Mouse (Mus musculus): ENCODE data around the gene 5031410I06Rik. TPM values are rescaled to one million over a fixed set of nuclear protein-coding genes. Genes with fewer than 3 reads are reported as not detected.

The 5031410I06Rik gene
- total RNA-seq (2023), result not detected

GRCm38 (mm10) chr5:26105262-26105661, at the start of gene 5031410I06Rik:
Gene 5031410I06Rik, minus strand, starts transcription at chr5:26105362.

GRCm38 (mm10) chr5:26121321-26121720, 16.2 kb upstream of the 5031410I06Rik start, which contains the start of gene Gm10220:
Gene Gm10220, minus strand, starts transcription at chr5:26121421.

GRCm38 (mm10) chr5:26089191-26089590, 16.0 kb downstream of the 5031410I06Rik start, which contains the start of gene Gm10471:
Gene Gm10471, minus strand, starts transcription at chr5:26089291.

GRCm38 (mm10) chr5:26058481-26058880, 46.7 kb downstream of the 5031410I06Rik start, which contains the start of gene Gm7347:
Gene Gm7347, minus strand, starts transcription at chr5:26058581.

Other genes with a start within 250 kb of the 5031410I06Rik start
- not detected for gene Gm21663, start 163.0 kb downstream of the 5031410I06Rik start, total RNA-seq (2023)
- not detected for gene Gm21671, start 150.9 kb downstream of the 5031410I06Rik start, total RNA-seq (2023)
- not detected for gene Gm21680, start 132.7 kb downstream of the 5031410I06Rik start, total RNA-seq (2023)
- gene Gm21698, start 116.7 kb downstream of the 5031410I06Rik start, total RNA-seq (2023), result not detected
- not detected for gene Gm1979, start 100.6 kb downstream of the 5031410I06Rik start, total RNA-seq (2023)
- gene Gm5862, start 82.4 kb downstream of the 5031410I06Rik start, total RNA-seq (2023), result not detected
- not detected for gene Speer4a, start 65.8 kb downstream of the 5031410I06Rik start, total RNA-seq (2023)
- not detected for gene Gm7347, start 46.8 kb downstream of the 5031410I06Rik start, total RNA-seq (2023)
- not detected for gene Gm10471, start 16.1 kb downstream of the 5031410I06Rik start, total RNA-seq (2023)
- gene Gm10220, start 16.1 kb upstream of the 5031410I06Rik start, total RNA-seq (2023), result not detected
- not detected for gene Gm7361, start 152.3 kb upstream of the 5031410I06Rik start, total RNA-seq (2023)

All from CD8-positive naive resting alpha-beta T cell, adult 57 days (primary cell).